Mouse (Mus musculus): ENCODE results near the gene Tmem189.
"Not testable (repeated sequence)": the region's sequence is repeated elsewhere in the genome, so short reads cannot be mapped to it uniquely, and the experiment has no call there.

The Tmem189 gene

GRCm38 (mm10) chr2:167646411-167646810 is 43.2 kb downstream of the Tmem189 start:
- DNase-seq, result no peak

GRCm38 (mm10) chr2:167643356-167644052 is 46.1 kb downstream of the Tmem189 start:
- DNase-seq, result not testable (repeated sequence)

GRCm38 (mm10) chr2:167642164-167642563 is 47.5 kb downstream of the Tmem189 start:
- no peak for DNase-seq

- peak; percentile 46 for DNase-seq
Observed at GRCm38 (mm10) chr2:167641337-167641736, 48.3 kb downstream of the Tmem189 start.

GRCm38 (mm10) chr2:167640279-167640678 is 49.3 kb downstream of the Tmem189 start:
- no peak for DNase-seq

GRCm38 (mm10) chr2:167634865-167635512 is 54.6 kb downstream of the Tmem189 start:
- DNase-seq, result no peak

- DNase-seq, result peak; percentile 100
Observed at GRCm38 (mm10) chr2:167634338-167634770, 55.3 kb downstream of the Tmem189 start.

- no peak for DNase-seq
Observed at GRCm38 (mm10) chr2:167633537-167633872, 56.1 kb downstream of the Tmem189 start.

- no peak for DNase-seq
Observed at GRCm38 (mm10) chr2:167632731-167633536, 56.7 kb downstream of the Tmem189 start.

- peak; percentile 98 for DNase-seq
Observed at GRCm38 (mm10) chr2:167631591-167632448, 57.8 kb downstream of the Tmem189 start, which contains the start of gene Ube2v1. TSS of gene Ube2v1 (minus strand) at chr2:167632095.

GRCm38 (mm10) chr2:167631181-167631590 is 58.4 kb downstream of the Tmem189 start:
- DNase-seq, result no peak

- no peak for DNase-seq
Observed at GRCm38 (mm10) chr2:167630421-167630820, 59.2 kb downstream of the Tmem189 start.

- no peak for DNase-seq
Observed at GRCm38 (mm10) chr2:167629665-167630209, 59.9 kb downstream of the Tmem189 start.

- DNase-seq, result peak; percentile 52
Observed at GRCm38 (mm10) chr2:167628872-167629271, 60.8 kb downstream of the Tmem189 start.

- no peak for DNase-seq
Observed at GRCm38 (mm10) chr2:167627019-167627418, 62.6 kb downstream of the Tmem189 start.

- no peak for DNase-seq
Observed at GRCm38 (mm10) chr2:167625670-167626069, 64.0 kb downstream of the Tmem189 start.

GRCm38 (mm10) chr2:167624368-167625075 is 65.1 kb downstream of the Tmem189 start:
- DNase-seq, result no peak

GRCm38 (mm10) chr2:167622965-167623364 is 66.7 kb downstream of the Tmem189 start:
- no peak for DNase-seq

GRCm38 (mm10) chr2:167622352-167622751 is 67.3 kb downstream of the Tmem189 start:
- no peak for DNase-seq

GRCm38 (mm10) chr2:167621255-167622087 is 68.2 kb downstream of the Tmem189 start:
- DNase-seq, result no peak

- DNase-seq, result peak; percentile 80
Observed at GRCm38 (mm10) chr2:167617472-167617871, 72.2 kb downstream of the Tmem189 start.
